In genomic region chr2:77341575-77342332, GRCm38 (mm10) we compare ENCODE assay signal across 9 mouse cellular contexts.
DNase-seq lines count a peak whose midpoint lies in the region; ATAC-seq and TF ChIP-seq lines count a peak whose summit lies in the region.
"Had no signal": no experiment of that assay in that cellular context is flagged by ENCODE, and none has a peak within 500 bp of the region (broad histone marks: within the 10 kb centered on the region; RNA-seq: fewer than 3 reads in every experiment).

No protein-coding gene starts in this region.

- no peaks in the 10 kb centered on the region for H3K27me3 ChIP-seq in forebrain, embryonic 13.5 days
- H3K27me3 ChIP-seq in lung, embryonic 14.5 days (ENCODE audit: insufficient read depth, low read length): no peaks in the 10 kb centered on the region

- peak; percentile 77 for ATAC-seq in forebrain, embryonic 13.5 days
- peak; percentile 76 for ATAC-seq in lung, embryonic 14.5 days (ENCODE audit: insufficient read depth)

- no peaks in the 10 kb centered on the region for H3K4me1 ChIP-seq in forebrain, embryonic 13.5 days
- no peaks in the 10 kb centered on the region for H3K4me1 ChIP-seq in lung, embryonic 14.5 days (ENCODE audit: insufficient read depth)

- 0 out of 2 replicates have a peak, but pooled peaks cover 5% of the 10 kb centered on the region for H3K9me3 ChIP-seq in forebrain, embryonic 13.5 days (replicated peaks)
- H3K9me3 ChIP-seq in lung, embryonic 14.5 days (ENCODE audit: low read depth, low read length): no peaks in the 10 kb centered on the region

- 48% methylated on average over 12 of the region's 12 CpGs for WGBS in forebrain, embryonic 13.5 days
- WGBS in lung, embryonic 14.5 days: 41% methylated on average over 12 of the region's 12 CpGs

- peak; percentile 98 for TF ChIP-seq CTCF in lung, embryonic 14.5 days (IDR thresholded peaks at IDR 0.05; ENCODE audit: low read depth)

- no peak overlapping the region for H3K27ac ChIP-seq in forebrain, embryonic 13.5 days
- no peak overlapping the region for H3K27ac ChIP-seq in lung, embryonic 14.5 days (ENCODE audit: low read depth)
- H3K27ac ChIP-seq: macrophage had no signal

- intact Hi-C loops in heart, postnatal 10 days (cut with DNase I): loop anchor here (1.0 to 5.0 kb wide), 8 partner anchors 33 to 414 kb away; no protein-coding TSS in a partner anchor

- DNase-seq in ES-CJ7 (ENCODE audit: low read depth, low spot score): peak; percentile 95
- peak; percentile 93 for DNase-seq in c-Kit-positive CD71-negative TER-119-negative erythroid progenitor cells, embryonic 14.5 days (ENCODE audit: low read depth)
- peak; percentile 97 to 99 for DNase-seq in heart, postnatal 10 days
- peak; percentile 97 to 98 for DNase-seq in kidney, postnatal 4 days
- peak; percentile 96 for DNase-seq in lung, embryonic 14.5 days
- peak; percentile 93 for DNase-seq in ovary, postnatal 36 days (ENCODE audit: low spot score)
- peak; percentile 83 to 93 for DNase-seq in thymus, postnatal 10 days (ENCODE audit: low spot score in 2 of 2)

- no peak overlapping the region for H3K4me3 ChIP-seq in forebrain, embryonic 13.5 days
- H3K4me3 ChIP-seq in lung, embryonic 14.5 days (ENCODE audit: low read depth, low read length): no peak overlapping the region

- H3K9ac ChIP-seq in forebrain, embryonic 13.5 days: no peak overlapping the region
- no peak overlapping the region for H3K9ac ChIP-seq in lung, embryonic 14.5 days

- H3K4me2 ChIP-seq in forebrain, embryonic 13.5 days: no peak overlapping the region
- no peak overlapping the region for H3K4me2 ChIP-seq in lung, embryonic 14.5 days

- H3K36me3 ChIP-seq in forebrain, embryonic 13.5 days (ENCODE audit: poor library complexity, severe bottlenecking): no peaks in the 10 kb centered on the region
- H3K36me3 ChIP-seq in lung, embryonic 14.5 days (ENCODE audit: insufficient read depth): no peaks in the 10 kb centered on the region
